Mouse (Mus musculus) cerebellum, postnatal 4 days (tissue): Measurements from ENCODE around the gene Pimreg.

Source experiments
- DNase-seq, 2 experiments: peaks; one replicate each; pipeline ENCODE4 v3.0.0; 2022; ENCODE audit warnings: low spot score in 2 of 2, mixed read lengths in 1 of 2

Pimreg gene

DNA sequence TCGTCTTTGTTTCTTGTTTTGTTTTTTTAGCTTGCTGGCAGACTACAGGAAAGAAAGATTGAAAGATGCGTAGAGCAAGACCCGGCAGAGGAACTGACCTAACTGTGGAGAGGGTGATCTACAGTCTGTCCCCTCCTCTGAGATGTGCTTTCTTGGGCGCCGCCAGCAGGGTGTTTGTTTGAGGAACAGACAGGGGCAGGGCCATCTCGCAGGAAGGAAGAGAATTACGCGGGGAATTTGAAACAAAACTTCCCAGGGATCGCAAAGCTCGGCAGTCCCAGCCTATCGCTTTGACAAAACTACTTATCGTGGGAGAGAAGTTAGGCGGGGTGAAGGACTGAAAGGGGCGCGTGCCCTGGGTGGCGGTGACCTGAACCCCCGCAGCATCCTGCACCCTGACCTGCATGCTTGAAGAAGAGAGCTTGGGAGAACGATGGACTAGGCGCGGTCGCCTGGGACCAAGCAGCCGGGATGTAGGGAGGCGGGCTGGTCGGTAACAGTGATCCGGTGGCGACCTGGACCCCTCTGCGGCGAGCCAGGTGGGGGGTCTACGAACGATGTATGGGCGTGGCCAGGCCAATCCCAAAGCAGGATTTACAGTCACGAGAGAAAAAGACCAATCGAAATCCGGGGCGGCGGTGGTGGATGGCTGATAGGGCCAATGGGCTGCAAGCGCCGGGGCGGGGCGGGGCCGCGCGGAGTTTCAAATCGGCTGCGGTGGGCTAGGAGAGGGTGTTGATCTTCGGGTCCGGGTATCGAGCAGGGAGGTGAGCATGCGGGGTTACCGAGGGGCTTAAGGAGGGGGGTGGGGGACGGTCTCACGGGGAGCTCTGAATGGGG, at the start of gene Pimreg:
TSS of gene Pimreg (plus strand) at position 265 of the 840 bp plus-strand sequence.
- peak; percentile 85 to 91 for DNase-seq

DNA sequence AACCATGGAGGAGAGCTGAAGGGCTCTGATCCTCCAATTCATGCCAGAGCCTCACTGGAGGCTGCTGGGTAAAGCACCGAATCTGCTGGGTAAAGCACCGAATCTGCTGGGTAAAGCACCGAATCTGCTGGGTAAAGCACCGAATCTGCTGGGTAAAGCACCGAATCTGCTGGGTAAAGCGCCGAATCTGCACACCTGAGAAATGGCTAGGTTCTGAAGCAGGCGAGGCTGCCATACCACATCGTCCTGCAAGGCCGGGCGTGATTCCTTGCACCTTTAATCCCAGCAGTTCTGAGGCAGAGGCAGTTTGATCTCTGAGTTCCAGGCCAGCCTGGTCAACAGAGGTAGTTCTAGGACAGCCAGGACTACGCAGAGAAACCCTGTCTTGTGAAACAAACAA, 49.4 kb upstream of the Pimreg start:
- no peak for DNase-seq

- DNase-seq: peak in 1 of 2 experiments; percentile 21
Observed at GRCm38 (mm10) chr11:71995968-71996511, 45.8 kb upstream of the Pimreg start.

- no peak for DNase-seq
Observed at GRCm38 (mm10) chr11:71996805-71997204, 45.0 kb upstream of the Pimreg start.

DNA sequence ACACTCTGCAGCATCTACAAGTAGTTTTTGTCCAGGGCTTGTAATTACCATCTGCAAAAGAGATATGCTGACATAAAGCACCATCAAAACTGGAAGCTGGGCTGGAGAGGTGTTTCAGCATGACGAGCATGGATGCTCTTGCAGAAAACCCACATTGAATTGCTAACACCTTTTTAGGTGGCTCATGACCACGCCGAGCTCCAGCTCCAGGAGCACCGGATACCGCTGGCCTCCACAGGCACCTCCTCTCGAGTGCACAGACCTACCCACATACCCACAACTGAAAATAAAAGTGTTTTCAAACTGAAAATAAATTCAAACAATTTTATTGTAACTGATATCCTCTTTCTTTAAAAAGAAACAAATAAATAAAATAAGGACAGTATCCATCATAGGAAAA, 41.6 kb upstream of the Pimreg start:
- DNase-seq: no peak

DNA sequence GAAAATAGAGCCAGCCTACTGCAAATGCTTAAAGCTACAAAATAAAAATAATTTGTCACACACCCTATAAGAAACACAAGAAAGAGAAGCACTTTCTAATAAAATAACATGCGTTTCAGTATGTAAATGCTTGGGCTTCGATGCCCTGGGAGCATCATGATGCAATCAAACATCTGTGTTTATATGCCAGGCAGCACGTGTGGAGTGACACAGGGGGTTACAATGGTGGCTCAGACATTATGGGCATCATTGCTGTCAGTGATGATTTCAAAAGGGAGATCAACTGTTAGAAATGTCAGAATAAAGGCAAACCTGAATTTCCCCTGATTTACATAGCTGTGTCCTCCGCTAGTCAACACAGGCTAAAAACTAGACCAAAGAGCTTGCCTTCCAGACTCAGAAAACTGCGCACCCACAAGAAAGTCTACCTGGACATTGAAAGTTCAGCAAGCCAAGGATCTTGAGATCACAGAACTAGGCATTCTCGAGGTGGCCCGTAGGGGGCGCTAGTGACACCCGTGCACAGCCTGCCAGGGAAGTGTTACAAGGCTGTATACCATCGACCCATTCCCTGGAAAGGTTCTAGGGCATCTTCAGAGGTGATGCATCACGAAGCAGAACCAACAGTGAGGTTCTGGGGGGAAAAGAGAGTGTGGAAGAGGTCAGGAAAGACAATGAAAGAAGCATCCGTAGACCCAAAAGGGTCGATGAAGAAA, 39.5 kb upstream of the Pimreg start:
- peak in 1 of 2 experiments; percentile 43 for DNase-seq

- DNase-seq: no peak
Observed at GRCm38 (mm10) chr11:72003171-72003570, 38.7 kb upstream of the Pimreg start.

DNA sequence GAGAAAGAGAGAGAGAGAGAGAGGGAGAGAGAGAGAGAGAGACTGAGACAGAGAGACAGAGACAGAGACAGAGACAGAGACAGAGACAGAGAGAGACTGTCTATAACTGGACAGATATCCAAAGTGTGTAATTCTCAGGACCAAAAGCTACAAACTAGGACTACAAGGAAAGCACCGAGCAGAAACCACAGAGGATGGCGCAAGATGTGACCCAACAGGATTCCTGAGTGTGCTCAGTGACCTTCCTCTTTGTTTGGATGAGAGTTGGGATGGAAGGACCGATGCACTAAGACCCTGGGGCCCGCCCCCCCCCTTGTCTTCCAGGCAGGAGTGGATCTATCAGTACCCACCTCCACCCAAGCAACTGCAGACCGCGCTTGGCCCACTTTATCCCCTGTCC, 36.3 kb upstream of the Pimreg start:
- DNase-seq: no peak

DNA sequence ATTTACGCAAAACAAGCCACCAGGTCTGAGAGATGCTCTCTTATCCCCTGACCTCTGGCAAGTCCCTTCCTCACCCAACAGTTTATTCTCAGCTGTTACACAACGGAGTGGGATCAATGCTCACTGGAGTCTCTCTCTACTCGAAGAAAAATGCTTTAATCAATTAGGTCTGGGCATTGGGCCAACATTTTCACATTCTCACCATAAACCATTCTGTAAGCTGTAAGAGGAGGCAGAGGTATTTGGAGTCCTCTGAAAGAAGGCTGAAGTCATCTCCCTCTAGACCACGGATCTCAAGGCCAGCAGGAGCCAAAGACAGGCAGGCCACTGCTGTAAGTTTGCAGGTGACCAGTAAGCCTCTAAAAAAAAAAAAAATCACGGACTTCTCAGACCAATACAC, 31.5 kb upstream of the Pimreg start:
- DNase-seq: no peak

DNA sequence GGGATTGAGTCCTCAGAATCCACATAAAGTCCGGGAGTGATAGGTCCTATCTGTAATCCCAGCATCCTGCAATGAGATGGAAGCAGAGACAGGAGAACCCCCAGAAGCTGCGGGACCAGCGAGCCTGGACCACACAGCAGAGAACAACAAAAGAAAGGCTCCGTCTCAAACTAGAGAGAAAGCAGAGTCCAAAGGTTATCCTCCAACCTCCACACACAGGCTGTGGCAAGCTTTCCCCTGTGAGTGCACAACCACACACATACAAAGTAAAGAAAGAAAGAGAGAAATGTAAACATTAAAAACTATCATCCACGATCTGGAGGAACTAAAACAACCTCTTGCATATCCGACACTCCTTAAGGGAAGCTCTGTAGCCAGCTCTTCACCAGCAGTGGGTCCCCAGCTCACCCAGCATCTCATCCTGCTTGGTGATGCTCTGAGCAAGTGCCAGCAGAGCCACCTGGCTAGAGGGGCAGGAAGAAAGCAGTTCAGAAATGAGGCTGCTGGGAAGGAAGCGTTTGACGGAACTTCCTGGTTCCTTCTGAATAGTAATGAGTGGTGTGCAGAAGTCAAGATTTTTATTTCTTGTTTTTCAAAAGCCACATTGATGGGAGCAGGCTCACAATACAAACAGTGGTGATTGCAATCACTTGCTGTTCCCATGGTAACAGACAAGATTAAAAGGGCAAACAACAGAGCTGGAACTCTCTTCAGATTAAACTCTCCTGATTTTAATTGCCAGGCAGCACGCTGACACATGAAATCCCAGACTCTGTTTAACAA, 30.7 kb upstream of the Pimreg start:
- no peak for DNase-seq

DNA sequence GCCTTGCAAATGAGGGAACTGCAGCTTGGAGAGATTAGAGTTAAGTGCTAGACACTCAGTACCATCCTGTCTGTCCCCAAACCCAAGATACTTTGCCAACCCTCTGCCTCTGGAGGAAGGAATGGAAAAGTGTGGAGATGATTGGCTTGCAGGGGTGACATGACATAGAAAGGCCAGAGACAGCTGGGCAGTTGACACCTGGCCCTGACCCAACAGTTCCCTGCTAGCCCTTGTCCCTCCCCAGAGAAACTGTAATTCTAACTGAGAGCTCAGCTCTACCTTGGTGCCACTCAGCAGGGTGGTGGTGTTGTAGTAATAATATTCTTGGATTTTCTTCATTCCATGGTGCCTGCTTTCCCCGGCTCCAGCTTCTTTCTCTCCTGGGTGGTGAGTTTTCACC, 29.9 kb upstream of the Pimreg start:
- no peak for DNase-seq

GRCm38 (mm10) chr11:72014674-72015073, 27.2 kb upstream of the Pimreg start:
- DNase-seq: no peak

DNA sequence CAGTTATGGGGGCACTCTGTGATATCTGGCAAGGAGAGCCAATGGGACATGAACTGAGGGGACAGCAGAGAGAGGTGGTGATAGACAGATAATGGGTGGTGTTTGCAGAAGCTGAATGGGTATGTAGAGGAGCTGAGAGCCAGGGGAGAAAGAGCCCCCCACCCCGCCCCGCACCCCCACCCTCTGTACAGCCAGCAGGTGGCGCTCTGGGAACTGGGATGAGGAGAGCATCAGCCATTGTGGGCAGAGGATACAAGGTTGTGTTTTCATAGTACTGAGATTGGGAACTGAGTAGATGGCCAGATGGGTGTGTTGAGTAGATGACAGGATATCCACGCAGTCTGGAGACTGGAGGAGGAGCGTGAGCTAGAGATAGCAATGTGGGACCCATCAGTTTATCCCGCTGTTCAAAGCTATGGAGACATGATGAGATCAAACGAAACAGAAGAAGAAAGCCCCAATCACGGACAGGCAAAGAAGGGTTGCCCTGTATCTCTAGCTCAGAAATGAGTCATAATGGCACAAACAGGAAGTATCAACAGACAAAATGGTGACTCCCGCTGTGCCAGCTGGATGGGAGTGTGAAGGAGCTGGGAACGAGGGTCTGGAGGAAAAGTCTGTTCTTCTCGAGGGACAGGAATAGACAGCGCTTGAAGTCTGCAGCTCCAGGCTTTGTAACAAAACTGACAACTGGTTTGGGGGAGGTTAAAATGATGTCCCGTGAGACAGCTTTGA, 25.1 kb upstream of the Pimreg start:
- DNase-seq: no peak

GRCm38 (mm10) chr11:72017253-72017601, 24.6 kb upstream of the Pimreg start:
- no peak for DNase-seq

DNA sequence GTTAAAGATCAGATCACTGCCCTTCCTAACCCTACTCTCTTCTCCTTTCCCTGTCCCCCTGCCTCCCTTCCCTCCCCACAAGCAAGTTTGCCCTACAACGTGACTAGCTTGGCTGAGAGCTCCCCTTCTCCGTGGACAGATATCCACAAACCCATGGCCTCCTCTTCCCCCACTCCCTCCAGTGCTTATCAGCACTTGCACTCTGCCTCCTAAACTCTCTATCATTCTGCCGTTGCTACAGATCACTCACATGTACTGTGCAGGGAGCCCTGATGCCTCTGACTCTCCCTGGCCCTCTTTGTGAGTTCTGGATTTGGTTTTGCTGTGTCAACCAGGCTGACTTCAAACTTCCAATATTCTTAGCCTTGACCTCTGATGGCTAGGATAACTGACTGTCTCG, 20.8 kb upstream of the Pimreg start:
- DNase-seq: no peak

DNA sequence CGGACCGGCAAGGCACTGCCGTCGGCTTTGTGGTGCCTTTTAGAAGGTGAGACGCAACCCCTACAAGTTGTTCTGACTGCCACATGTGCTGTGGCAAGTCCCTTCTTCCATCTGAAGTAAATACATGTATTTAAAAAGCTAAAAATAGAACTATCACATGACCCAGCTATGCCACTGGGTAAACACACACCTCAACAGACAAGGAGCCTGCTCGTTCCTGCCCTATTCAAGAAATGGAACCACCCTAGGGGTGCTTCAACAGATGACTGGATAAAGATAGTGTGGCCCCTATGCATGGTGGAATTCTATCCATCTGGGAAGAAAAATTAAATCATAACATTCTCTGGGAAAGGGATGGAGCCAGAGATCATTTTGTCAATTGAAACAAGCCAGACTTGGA, 19.0 kb upstream of the Pimreg start:
- no peak for DNase-seq

DNA sequence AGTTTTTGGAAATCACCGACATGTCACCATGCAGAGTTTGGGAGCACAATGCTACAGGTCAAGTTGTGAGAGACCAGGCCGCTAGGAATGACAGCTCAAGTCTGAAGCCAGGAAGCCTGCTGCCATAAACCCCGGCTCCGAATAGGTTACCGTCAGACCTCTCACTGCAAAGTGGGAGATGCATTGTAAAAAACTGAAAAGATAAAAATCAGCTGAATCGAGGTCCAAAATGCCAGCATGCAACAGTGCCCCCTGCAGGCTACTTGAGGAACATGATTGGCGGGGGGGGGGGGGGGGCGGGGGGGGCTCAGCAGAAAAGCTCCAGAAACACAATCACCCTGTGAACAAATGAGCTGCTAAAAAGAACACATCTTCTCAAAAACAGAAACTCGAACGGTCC, 18.3 kb upstream of the Pimreg start:
- DNase-seq: peak in 1 of 2 experiments; percentile 31

DNA sequence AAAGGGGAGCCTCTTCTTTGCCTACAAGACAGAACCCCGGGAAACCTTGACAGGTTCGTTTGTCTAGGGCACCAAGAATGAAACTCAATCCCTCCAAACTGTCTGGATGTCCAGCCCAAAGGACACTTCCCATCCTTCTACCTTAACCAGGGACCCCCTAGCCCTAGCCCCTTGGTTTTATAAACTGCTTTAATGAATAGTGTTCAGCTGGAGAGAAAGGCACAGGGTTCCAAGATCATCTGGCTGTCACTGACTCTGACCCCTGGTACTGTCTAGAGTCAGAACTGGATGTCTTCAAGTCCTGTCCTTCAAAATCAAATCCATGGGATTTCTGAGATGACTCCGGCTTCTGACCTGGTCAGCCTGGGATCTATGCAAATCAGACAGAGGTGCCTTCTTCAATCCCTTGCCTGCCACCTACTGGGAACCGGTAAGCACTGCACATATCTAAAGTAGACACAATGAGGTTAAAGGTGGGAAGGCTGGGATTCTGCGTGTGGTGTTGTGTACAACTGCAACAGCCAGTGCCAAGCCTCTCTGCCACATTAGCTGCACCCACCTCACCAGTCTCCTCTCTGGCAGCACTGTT, 17.5 kb upstream of the Pimreg start:
- DNase-seq: peak in 1 of 2 experiments; percentile 77

DNA sequence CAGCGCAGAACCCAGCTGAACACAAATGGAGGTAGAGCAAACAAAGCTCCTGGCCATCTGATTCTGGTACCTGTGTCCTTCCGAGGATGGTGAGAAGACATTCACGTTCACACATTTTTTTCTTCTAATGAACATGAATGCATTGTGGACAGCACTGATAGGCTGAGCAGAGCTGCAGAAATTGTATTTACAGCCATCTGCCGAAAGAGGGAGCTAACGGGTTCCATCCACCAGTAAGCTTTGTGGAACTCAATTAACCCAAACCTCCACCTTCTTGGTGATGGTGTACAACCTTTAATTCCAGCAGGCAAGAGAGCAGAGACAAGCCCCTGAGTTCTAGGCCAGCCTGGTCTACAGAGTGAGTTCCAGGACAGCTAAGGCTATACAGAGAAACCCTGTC, 16.0 kb upstream of the Pimreg start:
- DNase-seq: no peak

GRCm38 (mm10) chr11:72026516-72026915, 15.3 kb upstream of the Pimreg start:
- DNase-seq: no peak

GRCm38 (mm10) chr11:72027836-72028235, 14.0 kb upstream of the Pimreg start:
- DNase-seq: no peak
